Mouse (Mus musculus): ENCODE measurements around the gene Washc2. TPM values are rescaled to one million over a fixed set of nuclear protein-coding genes. Genes with fewer than 3 reads are reported as not detected.

The Washc2 gene
- 38.6 and 39.9 TPM in 2 replicates for polyA plus RNA-seq (2012; rRNA removed)

DNA sequence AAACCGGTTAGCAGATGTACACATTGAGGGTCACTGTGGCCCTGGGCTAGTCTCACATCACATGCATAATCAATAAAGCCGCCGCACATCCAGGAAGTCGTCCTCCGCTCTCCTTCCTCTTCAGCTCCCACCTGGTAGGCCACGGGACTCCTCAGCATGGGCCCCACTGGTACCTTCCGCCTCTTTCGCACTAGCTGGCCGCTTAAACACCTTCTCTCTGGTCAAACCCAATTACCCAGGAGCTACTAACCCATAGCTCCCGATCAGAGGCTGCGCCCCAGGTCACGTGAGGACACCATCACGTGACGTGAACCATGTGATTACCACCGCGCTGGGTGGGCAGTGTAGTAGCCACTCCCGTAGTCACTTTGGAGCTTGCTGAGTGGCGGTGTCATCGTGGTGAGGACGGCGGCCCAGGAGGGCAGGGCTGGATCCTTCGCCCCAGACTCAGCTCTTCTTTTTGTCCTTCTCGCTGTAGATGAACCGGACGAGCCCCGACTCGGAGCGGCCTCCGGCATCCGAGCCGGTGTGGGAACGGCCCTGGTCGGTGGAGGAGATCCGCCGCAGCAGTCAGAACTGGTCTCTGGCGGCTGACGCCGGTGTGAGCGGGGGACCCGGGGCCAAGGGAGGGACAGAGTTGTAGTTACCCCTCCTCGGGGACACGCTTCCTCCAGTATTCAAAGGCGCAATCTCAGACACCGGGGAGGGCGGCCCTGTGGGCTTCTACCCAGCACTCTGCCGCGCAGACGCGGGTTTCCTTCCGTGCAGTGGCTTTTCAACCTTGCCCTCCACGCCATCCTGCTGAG, at the start of gene Washc2:
Gene Washc2, plus strand, starts transcription at position 310 of the 806 bp plus-strand sequence.

GRCm38 (mm10) chr6:116193394-116194393, 14.1 kb upstream of the Washc2 start, which contains the start of gene Tmcc1:
Tmcc1 (minus strand) TSS chr6:116193486.

GRCm38 (mm10) chr6:116264018-116264651, 56.3 kb downstream of the Washc2 start, which contains the start of gene Zfand4:
Zfand4 (plus strand) TSS chr6:116264222.

Other genes starting within 250 kb of the Washc2 start
- gene Plxnd1, start 213.0 kb upstream of the Washc2 start, polyA plus RNA-seq (2012; rRNA removed): 41.8 and 42.0 TPM in 2 replicates
- 8.3 and 9.8 TPM in 2 replicates for gene Tmcc1, start 14.6 kb upstream of the Washc2 start, polyA plus RNA-seq (2012; rRNA removed)
- 0.03 and 0.05 TPM in 2 replicates for gene Zfand4, start 56.2 kb downstream of the Washc2 start, polyA plus RNA-seq (2012; rRNA removed)
- gene March8, start 130.0 kb downstream of the Washc2 start, polyA plus RNA-seq (2012; rRNA removed): 52.5 and 56.3 TPM in 2 replicates